Mouse (Mus musculus) hindbrain, embryonic 14.5 days (tissue): ENCODE measurements at regions not wholly inside any gene's neighbourhood (a gene's known extent, or its start where the extent isn't known, plus 50 kb on each side); places are given as distances from the start of the nearest gene placed in this dataset.
A peak's percentile ranks its signal among the peaks of the same experiment; 100 is the strongest.

Experiments
- ATAC-seq: fragments of 200-750 bp; cut with Nextera tagmentation; 2 replicates; pipeline ENCODE4 v1.8.0; 2017; ENCODE audit warnings: moderate number of reproducible peaks, mild to moderate bottlenecking, moderate TSS enrichment, moderate library complexity; ENCODE audit not compliant: low FRiP score
- DNase-seq: peaks from one replicate; pipeline ENCODE4 v3.0.0-alpha.2; 2015; ENCODE audit warnings: low spot score
- H3K27ac ChIP-seq: fragments of 300-500 bp; sonication (generic); 2 replicates; pipeline ENCODE4 v1.5.1; 2014; ENCODE audit warnings: mild to moderate bottlenecking, moderate library complexity
- H3K27me3 ChIP-seq: fragments of 300-500 bp; sonication (generic); 2 replicates; pipeline ENCODE4 v1.6.1; 2014; ENCODE audit warnings: mild to moderate bottlenecking, low read length, mixed read lengths; ENCODE audit not compliant: control insufficient read depth, insufficient read depth
- H3K36me3 ChIP-seq: fragments of 300-500 bp; sonication (generic); replicated peaks from 2 replicates; pipeline ENCODE4 v1.6.1; 2014; ENCODE audit not compliant: control insufficient read depth, insufficient read depth
- H3K4me1 ChIP-seq: fragments of 300-500 bp; sonication (generic); replicated peaks from 2 replicates; pipeline ENCODE4 v1.6.1; 2014; ENCODE audit warnings: antibody characterized with exemption, low read length, mixed read lengths; ENCODE audit not compliant: control insufficient read depth, insufficient read depth
- H3K4me2 ChIP-seq: fragments of 300-500 bp; sonication (generic); replicated peaks from 2 replicates; pipeline ENCODE4 v1.6.1; 2014; ENCODE audit warnings: mild to moderate bottlenecking, moderate library complexity
- H3K4me3 ChIP-seq: fragments of 300-500 bp; sonication (generic); replicated peaks from 2 replicates; pipeline ENCODE4 v1.5.1; 2014; ENCODE audit warnings: mild to moderate bottlenecking, low read length
- H3K9ac ChIP-seq: fragments of 300-500 bp; sonication (generic); 2 replicates; pipeline ENCODE4 v1.6.1; 2014
- H3K9me3 ChIP-seq: fragments of 300-500 bp; sonication (generic); 2 replicates; pipeline ENCODE4 v1.6.1; 2016; ENCODE audit warnings: low read length; ENCODE audit not compliant: control insufficient read depth
- WGBS: fragments of 180-500 bp; shearing (Covaris S2); extraction: QIAGEN DNeasy Blood & Tissue Kit; methylation state at CpG from one replicate; pipeline ENCODE4 v1.1.7; 2014; 5-methylcytosine and 5-hydroxymethylcytosine counted together

DNA sequence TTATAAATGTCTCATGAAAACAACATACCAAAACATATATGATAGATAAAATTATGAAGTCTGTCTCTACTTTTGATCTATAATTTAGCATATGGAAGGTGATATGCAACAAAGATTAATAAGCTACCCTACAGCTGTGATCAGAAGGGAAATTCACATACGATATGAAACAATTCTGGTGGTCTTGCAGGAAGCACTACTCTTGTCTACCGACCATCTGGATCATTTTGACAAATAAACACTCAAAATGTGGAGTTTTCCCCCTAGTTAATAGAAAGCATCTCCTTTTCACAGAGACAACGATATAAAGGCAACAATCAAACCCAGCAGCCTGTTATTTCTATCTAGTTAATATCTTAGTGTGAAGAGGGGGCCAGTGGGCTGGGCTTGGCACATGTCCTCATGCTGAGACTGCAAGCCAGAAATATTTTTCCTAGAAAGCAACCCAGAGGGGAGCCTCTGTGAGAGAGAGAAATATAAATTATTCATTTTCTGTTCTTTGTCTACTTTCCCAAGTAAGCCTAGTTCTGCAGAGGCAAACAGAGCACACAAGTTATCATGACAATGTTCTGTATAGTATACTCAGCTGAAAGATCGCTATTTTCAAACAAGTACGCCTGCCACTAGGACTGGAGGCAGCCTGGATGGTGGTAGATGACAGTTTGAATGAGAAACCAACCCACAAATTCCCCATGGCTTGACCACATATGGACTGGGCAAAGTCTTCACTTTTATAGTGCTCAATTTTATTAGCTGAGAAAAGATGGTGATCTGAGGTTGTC is 344.4 kb upstream of the Kif18a start:
- Histone ChIP-seq H3K27me3 (no peaks in the 10 kb centered on the region), H3K4me3 (no peak overlapping the region), H3K9ac (no peak overlapping the region), H3K4me1 (0 out of 2 replicates have a peak, but pooled peaks cover 7% of the 10 kb centered on the region), H3K9me3 (no peaks in the 10 kb centered on the region), H3K36me3 (no peaks in the 10 kb centered on the region), H3K27ac (no peak overlapping the region), H3K4me2 (no peak overlapping the region)
- DNase-seq (peak; percentile 32), ATAC-seq (peak; percentile 81)
- WGBS: 44% methylated on average over 5 of the region's 5 CpGs

GRCm38 (mm10) chr2:108980921-108981320 is 299.6 kb upstream of the Kif18a start:
- 91% methylated on average over 5 of the region's 5 CpGs for WGBS
- H3K36me3 ChIP-seq: no peaks in the 10 kb centered on the region
- DNase-seq: no peak

GRCm38 (mm10) chr2:109016223-109016622 is 264.3 kb upstream of the Kif18a start:
- Histone ChIP-seq H3K27me3 (no peaks in the 10 kb centered on the region), H3K4me2 (no peak overlapping the region), H3K4me3 (no peak overlapping the region), H3K9ac (no peak overlapping the region), H3K36me3 (no peaks in the 10 kb centered on the region), H3K27ac (no peak overlapping the region), H3K4me1 (no peaks in the 10 kb centered on the region), H3K9me3 (no peaks in the 10 kb centered on the region)
- WGBS: 51% methylated on average over 1 of the region's 1 CpGs
- no peak for DNase-seq
- no peak for ATAC-seq

More at GRCm38 (mm10) chr2:108980921-108981320, 299.6 kb upstream of the Kif18a start:
- Histone ChIP-seq H3K4me3 (no peak overlapping the region), H3K4me1 (no peaks in the 10 kb centered on the region), H3K27me3 (no peaks in the 10 kb centered on the region), H3K9ac (no peak overlapping the region), H3K27ac (no peak overlapping the region), H3K9me3 (no peaks in the 10 kb centered on the region), H3K4me2 (no peak overlapping the region)
- no peak for ATAC-seq

- Histone ChIP-seq H3K36me3 (no peaks in the 10 kb centered on the region), H3K4me3 (no peak overlapping the region), H3K9ac (no peak overlapping the region), H3K4me2 (no peak overlapping the region), H3K27me3 (no peaks in the 10 kb centered on the region), H3K9me3 (no peaks in the 10 kb centered on the region), H3K27ac (no peak overlapping the region), H3K4me1 (no peaks in the 10 kb centered on the region)
- ATAC-seq (no peak), DNase-seq (no peak)
- WGBS: 84% methylated on average over 1 of the region's 1 CpGs
Measured at GRCm38 (mm10) chr2:109017018-109017707, 263.4 kb upstream of the Kif18a start.

GRCm38 (mm10) chr2:109038131-109038695 is 242.3 kb upstream of the Kif18a start:
- H3K9ac ChIP-seq: no peak overlapping the region
- no peaks in the 10 kb centered on the region for H3K9me3 ChIP-seq
- no peak overlapping the region for H3K4me3 ChIP-seq
- no peaks in the 10 kb centered on the region for H3K27me3 ChIP-seq
- WGBS: 69% methylated on average over 6 of the region's 6 CpGs
- no peak for DNase-seq
- no peak overlapping the region for H3K4me2 ChIP-seq
- no peaks in the 10 kb centered on the region for H3K4me1 ChIP-seq
- H3K36me3 ChIP-seq: no peaks in the 10 kb centered on the region
- H3K27ac ChIP-seq: no peak overlapping the region
- no peak for ATAC-seq
